Mouse (Mus musculus) Patski (cell line): ENCODE measurements around the gene Zrsr1. TPM values are rescaled to one million over a fixed set of nuclear protein-coding genes. Genes with fewer than 3 reads are reported as not detected.
A peak's percentile ranks its signal among the peaks of the same experiment; 100 is the strongest.

Experiments
- ATAC-seq: fragments of 100-300 bp; one replicate; pipeline ENCODE4 v1.8.0; 2021
- CTCF ChIA-PET: fragments of 350-600 bp; sonication (Branson Sonifier 250); formaldehyde crosslinking; loops from one replicate; lab custom pipeline; 2022; ENCODE audit warnings: inconsistent platforms; lab: Charles Lee
- POLR2A ChIA-PET: fragments of 350-600 bp; sonication (Branson Sonifier 250); formaldehyde crosslinking; loops from one replicate; lab custom pipeline; 2022; ENCODE audit warnings: antibody characterized with exemption, inconsistent platforms; lab: Charles Lee
- DNase-seq: peaks from one replicate; pipeline ENCODE4 v3.0.0-alpha.2; 2011; ENCODE audit warnings: low read depth, low spot score
- H3K27me3 ChIP-seq: fragments of 371-371 bp; one replicate; pipeline ENCODE4 v1.5.1; 2021
- CTCF ChIP-seq: fragments of 100-300 bp; IDR thresholded peaks from one replicate; pipeline ENCODE4 v1.5.1; 2021
- in situ Hi-C: fragments of 300-500 bp; cut with MboI; formaldehyde crosslinking; loops from 3 replicates; pipeline ENCODE4 v1.11.1; 2018; ENCODE audit warnings: low pct_unique_long_range_greater_than_20kb, mixed read lengths
- polyA plus RNA-seq: library from polyadenylated mRNA; unstranded; gene quantifications from one replicate; pipeline ENCODE4 v1.2.3, GENCODE M21; 2021

Zrsr1 gene
- polyA plus RNA-seq, 1 experiment from 2014 or later: 23.6 TPM

DNA sequence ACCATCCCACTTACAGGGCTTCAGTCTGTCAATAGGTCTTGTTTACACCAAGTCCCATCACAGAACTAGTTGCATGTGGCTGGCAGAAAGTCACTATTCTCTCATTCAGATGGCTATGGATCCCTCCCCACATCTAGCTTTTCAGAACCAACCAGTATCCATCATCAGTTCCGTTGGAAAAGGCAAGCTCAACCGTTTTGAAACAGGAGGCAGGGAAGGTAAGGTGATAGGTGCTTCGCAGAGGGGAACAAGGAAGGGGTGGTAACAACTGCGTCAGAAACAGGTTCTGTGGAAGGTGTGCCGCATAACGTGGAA lies 35.3 kb downstream of the Zrsr1 start:
- in situ Hi-C loops: loop anchor here (5.0 kb wide), 1 partner anchor 60 kb away; no protein-coding TSS in a partner anchor
- no peak for TF ChIP-seq CTCF
- POLR2A ChIA-PET: interaction anchor here (0.9 to 1.7 kb wide), 2 partner anchors 17 to 248 kb away, joined by 3 to 5 read pairs; partner anchors contain the start of gene Xpo1
- no peak for DNase-seq
- no peaks in the 10 kb centered on the region for H3K27me3 ChIP-seq
- ATAC-seq: no peak
- CTCF ChIA-PET: interaction anchor here (0.7 to 2.1 kb wide), 5 partner anchors 11 to 20 kb away, joined by 3 to 6 read pairs (median 4); no protein-coding TSS in a partner anchor

DNA sequence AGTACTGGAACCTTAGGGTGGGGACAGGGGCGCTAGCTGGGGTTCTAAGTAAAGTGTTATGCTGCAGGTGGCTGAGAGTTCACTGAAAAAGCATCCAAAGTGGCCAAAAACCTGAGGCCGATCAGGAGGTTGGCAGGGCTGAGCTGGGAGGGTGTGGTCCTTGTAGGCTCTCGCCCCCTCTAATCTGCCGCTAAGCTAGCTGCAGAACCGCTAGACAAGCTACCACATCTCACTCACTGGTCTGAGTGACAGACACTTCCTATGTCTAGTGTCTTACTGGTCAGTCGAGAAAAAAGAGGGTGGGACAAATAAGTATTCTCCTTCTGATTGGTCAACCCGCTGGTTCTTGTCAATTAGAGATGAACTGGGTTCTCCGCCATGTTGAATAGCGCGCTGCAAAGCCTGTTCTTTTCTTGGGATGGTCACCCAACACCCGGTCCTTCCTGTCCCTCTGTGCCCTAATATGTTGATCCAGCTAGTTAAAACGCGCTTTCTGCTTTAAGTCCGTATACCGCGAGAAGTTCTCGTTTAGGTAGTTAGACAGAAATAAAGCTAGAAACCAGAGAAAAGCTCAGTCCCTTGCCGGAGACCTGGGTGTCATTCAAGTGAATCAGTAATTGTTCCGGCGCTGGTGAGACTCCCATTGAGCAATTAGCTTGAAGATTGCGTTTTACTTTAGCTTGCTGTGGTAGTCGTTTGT lies 35.8 kb downstream of the Zrsr1 start, which contains the start of gene Fam161a:
Fam161a (plus strand) TSS at position 51 of the 700 bp plus-strand sequence.
- ChIA-PET CTCF (interaction anchor here (0.7 to 2.1 kb wide), 7 partner anchors 11 to 263 kb away, joined by 3 to 6 read pairs (median 4); no protein-coding TSS in a partner anchor), POLR2A (interaction anchor here (0.9 to 1.7 kb wide), 3 partner anchors 16 to 248 kb away, joined by 3 to 5 read pairs (median 3); partner anchors contain the start of gene Xpo1)
- ATAC-seq: peak; percentile 92
- H3K27me3 ChIP-seq: no peaks in the 10 kb centered on the region
- in situ Hi-C loops: loop anchor here (5.0 kb wide), 1 partner anchor 60 kb away; no protein-coding TSS in a partner anchor
- no peak for TF ChIP-seq CTCF
- peak; percentile 64 for DNase-seq

DNA sequence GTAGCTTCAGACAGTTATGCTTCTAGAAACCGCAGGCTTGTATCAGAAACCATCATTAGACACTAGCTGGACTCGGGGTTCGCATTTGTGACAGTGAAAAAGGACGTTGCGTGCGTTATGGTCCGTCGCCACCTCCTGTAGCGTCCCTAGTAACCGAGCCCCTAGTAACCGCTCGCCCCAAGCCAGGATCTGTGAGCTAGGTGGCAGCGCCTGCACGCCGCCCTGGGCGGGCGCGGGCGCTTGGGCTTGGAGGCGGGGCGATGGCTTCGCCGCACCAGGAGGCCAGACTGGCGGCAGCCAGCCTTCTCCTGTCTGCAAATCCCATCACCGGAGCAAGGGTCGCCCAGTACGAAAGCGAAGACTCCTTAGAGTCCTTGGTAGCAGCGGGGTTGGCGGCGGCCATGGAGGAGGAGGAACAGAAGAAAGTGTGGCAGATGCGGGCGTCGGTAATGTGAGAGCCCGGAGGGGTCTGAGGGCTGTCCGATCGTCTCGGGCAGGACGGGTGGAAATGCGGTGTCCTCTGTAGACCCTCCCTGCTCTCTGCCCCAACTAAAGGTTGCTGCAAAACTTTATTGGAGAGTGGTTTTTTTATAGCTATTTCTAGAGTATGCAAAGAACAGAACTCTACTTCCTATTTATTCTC lies 36.5 kb downstream of the Zrsr1 start:
- peak; percentile 37 for DNase-seq
- in situ Hi-C loops: loop anchor here (5.0 kb wide), 1 partner anchor 59 kb away; no protein-coding TSS in a partner anchor
- CTCF ChIA-PET: interaction anchor here (1.2 to 2.1 kb wide), 5 partner anchors 10 to 262 kb away, joined by 3 to 6 read pairs (median 4); no protein-coding TSS in a partner anchor
- no peaks in the 10 kb centered on the region for H3K27me3 ChIP-seq
- peak; percentile 95 for ATAC-seq
- TF ChIP-seq CTCF: no peak
- POLR2A ChIA-PET: interaction anchor here (0.6 to 1.7 kb wide), 3 partner anchors 17 to 256 kb away, joined by 3 to 5 read pairs (median 4); partner anchors contain the start of gene Xpo1

DNA sequence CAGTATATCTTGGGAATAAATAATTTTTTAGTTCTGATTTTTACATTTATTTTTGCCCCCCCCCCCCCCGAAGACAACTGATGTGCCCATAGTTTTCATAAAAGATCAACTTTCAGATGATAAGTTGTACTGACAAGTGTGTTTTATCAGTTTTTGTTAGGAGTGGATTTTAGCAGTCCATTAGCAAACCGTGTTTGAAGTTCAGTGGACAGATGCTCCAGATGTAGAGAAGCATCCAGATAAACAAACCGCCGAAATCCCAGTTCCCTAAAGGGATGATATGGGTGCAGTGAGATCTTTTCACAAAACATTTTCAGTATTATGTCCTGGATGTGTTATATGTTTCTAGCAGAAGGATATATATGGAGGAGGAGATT lies 37.0 kb downstream of the Zrsr1 start:
- in situ Hi-C loops: loop anchor here (5.0 kb wide), 1 partner anchor 58 kb away; no protein-coding TSS in a partner anchor
- DNase-seq: no peak
- ATAC-seq: no peak
- H3K27me3 ChIP-seq: no peaks in the 10 kb centered on the region
- ChIA-PET CTCF (interaction anchor here (1.3 to 1.9 kb wide), 2 partner anchors 9 to 262 kb away, joined by 4 to 5 read pairs; no protein-coding TSS in a partner anchor), POLR2A (interaction anchor here (0.6 to 1.7 kb wide), 3 partner anchors 17 to 255 kb away, joined by 3 to 5 read pairs (median 4); partner anchors contain the start of gene Xpo1)
- no peak for TF ChIP-seq CTCF

DNA sequence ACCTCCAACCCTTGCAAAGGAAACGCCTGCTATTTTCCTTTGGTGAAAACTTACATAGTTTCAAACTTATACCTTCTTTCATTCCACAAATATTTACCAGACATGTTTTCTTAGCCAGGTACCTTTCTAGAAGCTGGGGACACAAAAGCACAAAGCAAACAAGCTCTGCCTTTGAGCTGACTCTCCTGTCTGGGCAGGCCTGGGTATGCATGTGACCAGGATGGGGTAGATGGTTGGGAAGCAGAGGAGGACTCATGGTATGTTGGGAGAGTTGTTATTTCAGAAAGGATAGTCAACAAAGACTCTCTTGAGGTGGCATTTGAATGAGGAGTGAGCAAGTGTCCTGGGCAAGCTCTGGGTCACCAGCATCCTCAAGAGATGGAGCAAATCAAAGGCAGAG lies 41.3 kb downstream of the Zrsr1 start:
- ATAC-seq: no peak
- in situ Hi-C loops: no loop called here
- no peak for TF ChIP-seq CTCF
- no peaks in the 10 kb centered on the region for H3K27me3 ChIP-seq
- no peak for DNase-seq
- POLR2A ChIA-PET: no interaction called here
- CTCF ChIA-PET: interaction anchor here (1.2 kb wide), 1 partner anchor 12 kb away, joined by 3 read pairs; no protein-coding TSS in a partner anchor

DNA sequence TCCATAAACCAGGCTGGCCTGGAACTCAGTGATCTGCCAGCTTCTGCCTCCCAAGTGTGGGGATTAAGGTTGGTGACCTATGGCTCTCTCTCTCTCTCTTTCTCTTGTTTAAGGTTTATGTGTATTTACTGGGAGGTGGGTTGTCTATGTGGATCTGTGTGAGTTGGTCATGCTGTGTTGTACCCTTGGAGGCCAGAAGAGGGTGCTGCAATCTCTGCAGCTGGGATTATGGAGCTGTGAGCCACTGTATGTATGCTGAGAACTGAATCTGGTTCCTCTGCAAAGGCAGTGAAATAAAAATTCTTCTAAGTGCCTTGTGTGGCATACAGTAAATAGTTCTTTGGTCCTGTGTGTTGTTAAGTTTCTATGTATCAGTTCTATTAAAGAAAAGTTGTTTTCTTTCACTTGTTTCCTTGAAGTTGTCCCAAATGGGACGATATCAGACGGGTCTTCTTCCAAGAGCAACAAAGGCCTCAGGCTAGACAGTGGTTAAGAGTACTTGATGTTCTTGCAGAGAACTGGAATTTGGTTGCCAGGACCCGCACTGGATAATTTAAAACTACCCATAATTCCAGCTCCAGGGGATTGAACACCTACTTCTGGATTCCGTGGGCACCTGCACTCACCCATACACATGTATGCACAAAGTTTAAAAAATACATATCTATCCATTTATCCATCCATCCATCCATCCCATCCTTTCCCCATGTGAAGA lies 41.9 kb downstream of the Zrsr1 start:
- H3K27me3 ChIP-seq: no peaks in the 10 kb centered on the region
- CTCF ChIA-PET: interaction anchor here (1.1 to 1.2 kb wide), 2 partner anchors 9 to 11 kb away, joined by 3 to 4 read pairs; no protein-coding TSS in a partner anchor
- ATAC-seq: no peak
- TF ChIP-seq CTCF: peak; percentile 59
- in situ Hi-C loops: no loop called here
- POLR2A ChIA-PET: no interaction called here
- DNase-seq: no peak

DNA sequence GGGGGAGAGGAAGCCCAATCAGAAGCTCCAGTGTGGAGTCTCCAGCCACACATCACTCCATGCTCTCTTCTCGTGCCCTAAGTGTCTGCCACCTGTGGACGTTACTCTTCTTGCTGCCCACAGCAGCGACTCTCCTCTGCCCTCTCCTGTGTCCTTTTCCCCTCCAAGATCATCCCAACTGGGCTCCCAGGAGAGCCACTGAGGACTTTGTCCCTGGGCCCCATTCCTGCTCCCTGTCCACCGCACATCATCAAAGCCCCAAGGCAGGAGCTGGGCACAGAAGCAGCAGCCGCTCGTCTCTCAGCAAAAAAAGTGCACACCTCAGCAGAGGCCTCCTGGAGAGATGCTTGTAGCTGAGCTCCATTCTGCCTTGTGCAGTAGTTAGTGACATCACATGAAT lies 43.2 kb downstream of the Zrsr1 start:
- in situ Hi-C loops: no loop called here
- TF ChIP-seq CTCF: no peak
- ChIA-PET CTCF (no interaction called here), POLR2A (interaction anchor here (0.7 kb wide), 1 partner anchor 130 kb away, joined by 3 read pairs; no protein-coding TSS in a partner anchor)
- H3K27me3 ChIP-seq: no peaks in the 10 kb centered on the region
- ATAC-seq: no peak
- no peak for DNase-seq

DNA sequence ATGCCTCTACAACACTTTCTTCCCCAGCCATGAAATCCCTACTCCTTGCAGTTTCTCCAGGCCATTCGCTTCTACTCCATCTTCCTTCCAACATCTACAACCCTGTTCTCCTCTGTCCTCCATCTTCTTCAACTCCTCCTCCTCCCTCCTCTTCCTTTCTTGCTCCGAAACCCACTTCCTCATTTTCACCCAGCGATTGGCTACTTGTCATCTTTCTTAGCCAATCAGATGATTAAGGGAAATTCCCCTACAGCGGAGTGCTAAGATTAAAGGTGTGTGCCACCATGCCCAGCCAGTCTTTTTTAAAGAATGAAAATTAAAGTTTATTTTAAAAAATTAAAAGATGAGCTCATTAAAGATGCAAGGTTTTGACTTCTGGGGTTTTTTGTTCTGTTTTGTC lies 46.1 kb downstream of the Zrsr1 start:
- CTCF ChIA-PET: interaction anchor here (1.2 kb wide), 1 partner anchor 10 kb away, joined by 5 read pairs; the partner anchor contains the start of gene Fam161a
- POLR2A ChIA-PET: no interaction called here
- in situ Hi-C loops: no loop called here
- H3K27me3 ChIP-seq: no peaks in the 10 kb centered on the region
- no peak for ATAC-seq
- no peak for TF ChIP-seq CTCF
- DNase-seq: no peak

DNA sequence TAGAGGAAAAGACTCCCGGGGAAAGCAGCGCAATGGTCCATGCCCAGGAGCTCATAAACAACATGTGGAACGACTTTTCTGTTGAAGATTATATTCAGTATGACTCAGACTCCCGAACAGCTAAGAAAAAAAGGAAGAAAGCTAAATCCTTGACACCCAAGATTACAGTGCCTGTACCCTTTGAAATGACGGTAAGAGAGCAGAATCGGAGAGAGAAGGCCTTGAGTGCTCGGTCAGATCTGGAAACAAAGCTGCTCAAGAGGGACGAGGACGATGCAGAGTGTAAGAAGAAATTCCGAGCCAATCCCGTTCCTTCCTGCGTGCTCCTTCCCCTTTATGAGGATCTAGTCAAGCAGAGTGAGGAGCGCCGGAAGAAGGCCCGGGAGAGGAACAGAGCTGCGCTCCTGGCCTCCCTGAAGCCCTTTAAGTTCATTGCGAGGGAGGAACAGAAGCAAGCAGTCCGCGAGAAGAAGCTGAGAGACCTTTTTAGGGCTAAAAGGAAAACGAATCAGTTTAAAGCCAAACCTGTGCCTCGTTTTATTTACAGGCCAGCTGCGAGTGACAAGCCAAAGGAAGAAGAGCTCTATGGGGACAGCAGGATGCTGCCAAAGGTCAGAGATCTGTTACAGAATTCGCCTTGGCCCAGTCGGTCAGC lies 48.4 kb downstream of the Zrsr1 start:
- no peak for TF ChIP-seq CTCF
- in situ Hi-C loops: no loop called here
- no peak for DNase-seq

DNA sequence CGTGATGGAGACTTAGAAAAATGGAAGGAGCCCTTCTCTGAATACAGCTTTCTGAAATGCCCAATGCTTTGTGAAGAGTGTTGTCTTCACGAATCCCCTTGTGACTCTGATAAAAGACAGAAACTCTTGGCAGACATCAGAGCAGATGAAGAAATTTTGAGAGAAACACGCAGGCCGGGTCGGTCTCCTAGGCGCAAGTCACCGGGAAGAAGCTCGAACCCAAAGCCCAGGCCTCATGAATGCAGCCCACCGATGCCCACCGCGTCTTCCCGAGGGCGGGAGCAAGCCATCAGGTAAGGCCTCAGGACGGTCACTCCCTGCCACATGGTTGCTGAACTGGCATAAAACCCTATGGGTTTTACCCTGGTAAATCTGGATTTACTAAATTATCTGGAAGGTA lies 49.0 kb downstream of the Zrsr1 start:
- DNase-seq (no peak), ATAC-seq (no peak)
- in situ Hi-C loops: no loop called here
- no peaks in the 10 kb centered on the region for H3K27me3 ChIP-seq
- no peak for TF ChIP-seq CTCF
- CTCF ChIA-PET: no interaction called here
- POLR2A ChIA-PET: no interaction called here

More for the DNA sequence above, 48.4 kb downstream of the Zrsr1 start:
- ChIA-PET CTCF (no interaction called here), POLR2A (no interaction called here)
- no peak for ATAC-seq
- H3K27me3 ChIP-seq: no peaks in the 10 kb centered on the region
